Comparison of ENCODE assay signal across 24 mouse cellular contexts in the genomic region with DNA sequence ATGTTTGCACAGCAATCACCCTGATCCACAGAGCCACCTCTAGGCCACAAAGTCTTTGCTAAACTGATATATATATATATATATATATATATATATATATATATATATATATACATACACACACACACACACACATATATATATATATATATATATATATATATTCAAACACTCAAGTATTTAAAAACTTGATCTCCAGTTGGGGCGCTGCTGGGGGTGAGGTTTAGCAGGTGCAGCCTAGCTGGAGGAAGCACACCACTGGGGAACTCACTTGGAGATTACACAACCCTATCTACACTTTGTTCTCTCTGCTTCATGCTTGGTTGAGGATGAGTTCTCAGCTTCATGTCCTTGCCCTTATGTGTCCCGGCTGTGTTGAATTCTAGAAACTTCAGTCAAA.
"Had no signal": no experiment of that assay in that cellular context is flagged by ENCODE, and none has a peak within 500 bp of the region (broad histone marks: within the 10 kb centered on the region; RNA-seq: fewer than 3 reads in every experiment).

No protein-coding gene starts in this region.

- DNase-seq: forebrain, postnatal 0 days; gastrocnemius, postnatal 14 days; gastrocnemius, postnatal 36 days; heart, adult 11 months; heart, adult 2 months; heart, postnatal 14 days; heart, postnatal 36 days; kidney, adult 18-20 months; kidney, adult 9 months; kidney, postnatal 10 days; kidney, postnatal 25 days; kidney, postnatal 4 days; liver had no signal

- H3K27ac ChIP-seq: heart, adult 2 months; heart, embryonic 13.5 days; heart, embryonic 15.5 days; hindbrain, embryonic 13.5 days; hindbrain, embryonic 15.5 days; hindbrain, postnatal 0 days; layer of hippocampus, adult 2 months; left cerebral cortex, adult 2 months; limb, embryonic 10.5 days; limb, embryonic 12.5 days had no signal

- ATAC-seq: forebrain, postnatal 0 days; hindbrain, postnatal 0 days; intestine, postnatal 0 days had no signal

- H3K36me3 ChIP-seq: heart, embryonic 13.5 days; heart, embryonic 15.5 days; hindbrain, embryonic 13.5 days; hindbrain, embryonic 15.5 days; limb, embryonic 10.5 days; limb, embryonic 12.5 days had no signal

- H3K27me3 ChIP-seq: heart, embryonic 15.5 days; hindbrain, embryonic 13.5 days; hindbrain, embryonic 15.5 days had no signal

- H3K4me3 ChIP-seq: heart, adult 2 months; heart, embryonic 13.5 days; heart, embryonic 15.5 days; hindbrain, embryonic 13.5 days; hindbrain, embryonic 15.5 days; layer of hippocampus, adult 2 months; left cerebral cortex, adult 2 months; limb, embryonic 10.5 days; limb, embryonic 12.5 days had no signal

- H3K4me2 ChIP-seq: heart, embryonic 11.5 days; heart, embryonic 13.5 days; heart, embryonic 15.5 days; hindbrain, embryonic 13.5 days; hindbrain, embryonic 15.5 days; limb, embryonic 12.5 days had no signal

- H3K9ac ChIP-seq: forebrain, postnatal 0 days; heart, embryonic 13.5 days; heart, embryonic 15.5 days; hindbrain, embryonic 13.5 days; hindbrain, embryonic 15.5 days; limb, embryonic 12.5 days had no signal

- H3K9me3 ChIP-seq: heart, embryonic 13.5 days; hindbrain, embryonic 15.5 days; limb, embryonic 10.5 days had no signal
